Mouse (Mus musculus): ENCODE measurements at regions not wholly inside any gene's neighbourhood (a gene's known extent, or its start where the extent isn't known, plus 50 kb on each side); places are given as distances from the start of the nearest gene placed in this dataset.
A peak's percentile ranks its signal among the peaks of the same experiment; 100 is the strongest.

- no peaks in the 10 kb centered on the region for H3K36me3 ChIP-seq
- H3K27me3 ChIP-seq: no peaks in the 10 kb centered on the region
- H3K4me2 ChIP-seq: no peak overlapping the region; the same call in 1 of the 2 replicates
- peak overlapping the region; percentile 88 for H3K27ac ChIP-seq
- ATAC-seq (ENCODE audit: low FRiP score): peak; percentile 78
- peaks cover 41% of the 10 kb centered on the region for H3K4me1 ChIP-seq (replicated peaks)
- H3K4me3 ChIP-seq: no peak overlapping the region
- WGBS: 18% methylated on average over 24 of the region's 24 CpGs
- H3K9me3 ChIP-seq: no peaks in the 10 kb centered on the region
- H3K9ac ChIP-seq: peak overlapping the region; percentile 46
These were observed 426.3 kb downstream of the Sorl1 start for GRCm38 (mm10) chr9:41697611-41698467.

- no peak for ATAC-seq (ENCODE audit: low FRiP score)
- Histone ChIP-seq H3K27me3 (no peaks in the 10 kb centered on the region), H3K27ac (peak overlapping the region; percentile 88), H3K4me2 (no peak overlapping the region), H3K4me1 (replicated peaks) (peaks cover 41% of the 10 kb centered on the region), H3K4me3 (no peak overlapping the region), H3K9ac (no peak overlapping the region), H3K36me3 (no peaks in the 10 kb centered on the region), H3K9me3 (no peaks in the 10 kb centered on the region)
These were observed 426.9 kb downstream of the Sorl1 start for GRCm38 (mm10) chr9:41697160-41697559.

GRCm38 (mm10) chr9:41682911-41683310 lies 441.2 kb downstream of the Sorl1 start:
- Histone ChIP-seq H3K27me3 (no peaks in the 10 kb centered on the region), H3K27ac (no peak overlapping the region), H3K4me3 (no peak overlapping the region), H3K9ac (no peak overlapping the region), H3K36me3 (no peaks in the 10 kb centered on the region), H3K4me2 (no peak overlapping the region), H3K9me3 (no peaks in the 10 kb centered on the region), H3K4me1 (replicated peaks) (no peaks in the 10 kb centered on the region)
- WGBS: 85% methylated on average over 1 of the region's 1 CpGs
- ATAC-seq (ENCODE audit: low FRiP score): no peak

- H3K4me2 ChIP-seq: no peak overlapping the region
- no peak overlapping the region for H3K4me3 ChIP-seq
- WGBS: 92% methylated on average over 2 of the region's 2 CpGs
- ATAC-seq (ENCODE audit: low FRiP score): no peak
- H3K27ac ChIP-seq: no peak overlapping the region
- no peak overlapping the region for H3K9ac ChIP-seq
- H3K9me3 ChIP-seq: no peaks in the 10 kb centered on the region
- no peaks in the 10 kb centered on the region for H3K36me3 ChIP-seq
- H3K4me1 ChIP-seq (replicated peaks): no peaks in the 10 kb centered on the region
- H3K27me3 ChIP-seq: no peaks in the 10 kb centered on the region
These were observed 448.4 kb downstream of the Sorl1 start for GRCm38 (mm10) chr9:41675656-41676055.

- no peaks in the 10 kb centered on the region for H3K36me3 ChIP-seq
- no peak overlapping the region for H3K4me3 ChIP-seq
- H3K9ac ChIP-seq: no peak overlapping the region
- H3K27me3 ChIP-seq: no peaks in the 10 kb centered on the region
- no peak for ATAC-seq (ENCODE audit: low FRiP score)
- no peaks in the 10 kb centered on the region for H3K4me1 ChIP-seq (replicated peaks)
- no peak overlapping the region for H3K27ac ChIP-seq
- H3K4me2 ChIP-seq: no peak overlapping the region
- no peaks in the 10 kb centered on the region for H3K9me3 ChIP-seq
- WGBS: 80% methylated on average over 2 of the region's 2 CpGs
These were observed 451.1 kb downstream of the Sorl1 start for GRCm38 (mm10) chr9:41672958-41673357.

- Histone ChIP-seq H3K27ac (no peak overlapping the region), H3K4me3 (no peak overlapping the region), H3K4me2 (no peak overlapping the region), H3K4me1 (replicated peaks) (no peaks in the 10 kb centered on the region), H3K9me3 (no peaks in the 10 kb centered on the region), H3K36me3 (no peaks in the 10 kb centered on the region), H3K27me3 (no peaks in the 10 kb centered on the region), H3K9ac (no peak overlapping the region)
- 88% methylated on average over 1 of the region's 1 CpGs for WGBS
- ATAC-seq (ENCODE audit: low FRiP score): no peak
These were observed 455.4 kb downstream of the Sorl1 start for GRCm38 (mm10) chr9:41668741-41669140.

- H3K27ac ChIP-seq: 0 out of 2 replicates have a peak overlapping the region, but pooled peaks have one; percentile 52
- ATAC-seq (ENCODE audit: low FRiP score): no peak
These were observed 459.0 kb downstream of the Sorl1 start for GRCm38 (mm10) chr9:41665000-41665685.

GRCm38 (mm10) chr9:41660576-41660975 lies 463.5 kb downstream of the Sorl1 start:
- no peak for ATAC-seq (ENCODE audit: low FRiP score)

More at GRCm38 (mm10) chr9:41665000-41665685, 459.0 kb downstream of the Sorl1 start:
- Histone ChIP-seq H3K27me3 (no peaks in the 10 kb centered on the region), H3K36me3 (no peaks in the 10 kb centered on the region), H3K4me1 (replicated peaks) (no peaks in the 10 kb centered on the region), H3K9ac (no peak overlapping the region), H3K4me3 (no peak overlapping the region), H3K4me2 (no peak overlapping the region), H3K9me3 (no peaks in the 10 kb centered on the region)
- 76% methylated on average over 10 of the region's 10 CpGs for WGBS

GRCm38 (mm10) chr9:41660011-41660410 lies 464.1 kb downstream of the Sorl1 start:
- ATAC-seq (ENCODE audit: low FRiP score): no peak
- Histone ChIP-seq H3K36me3 (no peaks in the 10 kb centered on the region), H3K4me3 (no peak overlapping the region)

More at GRCm38 (mm10) chr9:41660576-41660975, 463.5 kb downstream of the Sorl1 start:
- no peaks in the 10 kb centered on the region for H3K9me3 ChIP-seq
- no peak overlapping the region for H3K4me3 ChIP-seq
- H3K36me3 ChIP-seq: no peaks in the 10 kb centered on the region
- no peak overlapping the region for H3K9ac ChIP-seq
- H3K27ac ChIP-seq: no peak overlapping the region
- no peak overlapping the region for H3K4me2 ChIP-seq
- no peaks in the 10 kb centered on the region for H3K4me1 ChIP-seq (replicated peaks)
- H3K27me3 ChIP-seq: no peaks in the 10 kb centered on the region
- 94% methylated on average over 5 of the region's 5 CpGs for WGBS

GRCm38 (mm10) chr9:41631564-41632205 lies 470.2 kb upstream of the Ubash3b start:
- no peak overlapping the region for H3K4me3 ChIP-seq
- no peaks in the 10 kb centered on the region for H3K9me3 ChIP-seq
- no peak overlapping the region for H3K4me2 ChIP-seq
- no peaks in the 10 kb centered on the region for H3K27me3 ChIP-seq
- H3K9ac ChIP-seq: no peak overlapping the region
- no peaks in the 10 kb centered on the region for H3K36me3 ChIP-seq
- WGBS: 54% methylated on average over 2 of the region's 2 CpGs
- no peaks in the 10 kb centered on the region for H3K4me1 ChIP-seq (replicated peaks)
- no peak for ATAC-seq (ENCODE audit: low FRiP score)
- no peak overlapping the region for H3K27ac ChIP-seq

More at GRCm38 (mm10) chr9:41660011-41660410, 464.1 kb downstream of the Sorl1 start:
- Histone ChIP-seq H3K27me3 (no peaks in the 10 kb centered on the region), H3K9ac (no peak overlapping the region), H3K4me1 (replicated peaks) (no peaks in the 10 kb centered on the region), H3K9me3 (no peaks in the 10 kb centered on the region), H3K27ac (no peak overlapping the region), H3K4me2 (no peak overlapping the region)
- 85% methylated on average over 5 of the region's 5 CpGs for WGBS

- Histone ChIP-seq H3K36me3 (no peaks in the 10 kb centered on the region), H3K27ac (no peak overlapping the region), H3K9me3 (no peaks in the 10 kb centered on the region), H3K27me3 (no peaks in the 10 kb centered on the region), H3K4me2 (no peak overlapping the region), H3K4me1 (replicated peaks) (no peaks in the 10 kb centered on the region), H3K4me3 (no peak overlapping the region), H3K9ac (no peak overlapping the region)
- no peak for ATAC-seq (ENCODE audit: low FRiP score)
- WGBS: 87% methylated on average over 8 of the region's 8 CpGs
These were observed 459.8 kb upstream of the Ubash3b start for GRCm38 (mm10) chr9:41621341-41621740.

GRCm38 (mm10) chr9:41614002-41614401 lies 452.5 kb upstream of the Ubash3b start:
- Histone ChIP-seq H3K9ac (peak overlapping the region; percentile 10; the same call in 1 of the 2 replicates), H3K27me3 (no peaks in the 10 kb centered on the region), H3K4me1 (replicated peaks) (peaks cover 49% of the 10 kb centered on the region), H3K9me3 (no peaks in the 10 kb centered on the region), H3K36me3 (no peaks in the 10 kb centered on the region), H3K4me3 (no peak overlapping the region), H3K4me2 (no peak overlapping the region), H3K27ac (peak overlapping the region; percentile 96)
- WGBS: 18% methylated on average over 7 of the region's 7 CpGs
- no peak for ATAC-seq (ENCODE audit: low FRiP score)
